Mouse (Mus musculus) E14TG2a.4 (cell line): ENCODE data around the gene Gm20388.

Source experiments
- CTCF ChIP-seq: conservative IDR thresholded peaks from 2 replicates; pipeline ENCODE4 v1.5.1; 2014; ENCODE audit warnings: low read length
- NANOG ChIP-seq: IDR thresholded peaks from 2 replicates; pipeline ENCODE4 v1.6.1; 2014; ENCODE audit warnings: borderline replicate concordance, low read length, mixed read lengths

DNA sequence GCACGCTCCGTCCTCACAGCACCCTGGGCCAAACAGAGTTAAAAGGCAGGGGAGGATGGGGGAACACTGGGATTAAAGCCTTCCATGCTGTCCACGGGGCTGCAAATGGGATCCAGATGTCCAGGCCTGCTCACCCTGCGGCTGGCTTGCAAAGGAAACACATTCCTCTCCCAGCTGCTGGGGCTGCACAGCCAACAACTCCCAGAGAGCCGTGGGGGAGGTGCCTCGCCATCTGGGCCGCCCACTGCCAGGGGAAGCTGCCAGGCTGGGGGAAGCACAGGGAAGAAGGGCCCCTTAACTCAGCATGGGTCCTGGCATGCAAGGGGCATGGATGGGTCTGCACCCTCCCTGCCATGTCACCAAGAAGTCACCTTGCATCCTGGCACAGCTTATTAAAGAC lies 2750.5 kb downstream of the Gm20388 start:
- TF ChIP-seq CTCF (no peak), NANOG (no peak)
